Mouse (Mus musculus) kidney, embryonic 14.5 days (tissue): Measurements from ENCODE around the gene Usp18. TPM values are rescaled to one million over a fixed set of nuclear protein-coding genes. Genes with fewer than 3 reads are reported as not detected.

Source experiments
- ATAC-seq: fragments of 200-750 bp; cut with Nextera tagmentation; 2 replicates; pipeline ENCODE4 v1.8.0; 2017; ENCODE audit warnings: moderate number of reproducible peaks, mild to moderate bottlenecking, moderate TSS enrichment, moderate library complexity; ENCODE audit not compliant: low FRiP score, low TSS enrichment
- H3K27ac ChIP-seq: fragments of 300-500 bp; sonication (generic); 2 replicates; pipeline ENCODE4 v1.5.1; 2014; ENCODE audit warnings: low read depth, mild to moderate bottlenecking, low read length, moderate library complexity, mixed read lengths
- H3K27me3 ChIP-seq: fragments of 300-500 bp; sonication (generic); 2 replicates; pipeline ENCODE4 v1.6.1; 2014; ENCODE audit warnings: mild to moderate bottlenecking, low read length; ENCODE audit not compliant: control insufficient read depth, insufficient read depth
- H3K36me3 ChIP-seq: fragments of 300-500 bp; sonication (generic); 2 replicates; pipeline ENCODE4 v1.6.1; 2014; ENCODE audit warnings: low read length, mixed read lengths; ENCODE audit not compliant: control insufficient read depth, insufficient read depth
- H3K4me1 ChIP-seq: fragments of 300-500 bp; sonication (generic); 2 replicates; pipeline ENCODE4 v1.6.1; 2014; ENCODE audit warnings: low read length, mixed read lengths; ENCODE audit not compliant: control insufficient read depth, insufficient read depth
- H3K4me2 ChIP-seq: fragments of 300-500 bp; sonication (generic); replicated peaks from 2 replicates; pipeline ENCODE4 v1.6.1; 2014; ENCODE audit warnings: low read depth, mild to moderate bottlenecking, low read length
- H3K4me3 ChIP-seq: fragments of 300-500 bp; sonication (generic); 2 replicates; pipeline ENCODE4 v1.5.1; 2014; ENCODE audit warnings: mild to moderate bottlenecking, low read length
- H3K9ac ChIP-seq: fragments of 300-500 bp; sonication (generic); 2 replicates; pipeline ENCODE4 v1.6.1; 2014; ENCODE audit warnings: low read depth, mild to moderate bottlenecking, low read length, moderate library complexity
- H3K9me3 ChIP-seq: fragments of 300-500 bp; sonication (generic); 2 replicates; pipeline ENCODE4 v1.6.1; 2016; ENCODE audit warnings: low read length; ENCODE audit not compliant: control insufficient read depth
- WGBS: fragments of 180-500 bp; shearing (Covaris S2); extraction: QIAGEN DNeasy Blood & Tissue Kit; methylation state at CpG from one replicate; pipeline ENCODE4 v1.1.7; 2014; 5-methylcytosine and 5-hydroxymethylcytosine counted together
- polyA plus RNA-seq: library from polyadenylated mRNA; unstranded; fragments of >200 nt; fragmentation: Nextera tagmentation; extraction: Ambion mirVana; gene quantifications from 2 replicates; pipeline ENCODE4 v1.2.1, GENCODE M21; 2014

Usp18 gene
- polyA plus RNA-seq, 1 experiment from 2014 or later: 1.8 TPM

GRCm38 (mm10) chr6:121262004-121262403, 16.3 kb downstream of the Usp18 start:
- Histone ChIP-seq H3K9ac (no peak overlapping the region), H3K4me1 (no peaks in the 10 kb centered on the region), H3K27me3 (no peaks in the 10 kb centered on the region), H3K4me3 (no peak overlapping the region), H3K9me3 (peaks cover 3% of the 10 kb centered on the region), H3K4me2 (no peak overlapping the region), H3K36me3 (no peaks in the 10 kb centered on the region), H3K27ac (no peak overlapping the region)
- whole genome bisulfite sequencing: 92% methylated on average over 10 of the region's 10 CpGs
- ATAC-seq: no peak

GRCm38 (mm10) chr6:121262496-121262895, 16.8 kb downstream of the Usp18 start:
- Histone ChIP-seq H3K36me3 (no peaks in the 10 kb centered on the region), H3K27ac (no peak overlapping the region), H3K4me2 (no peak overlapping the region), H3K9me3 (peaks cover 3% of the 10 kb centered on the region), H3K9ac (no peak overlapping the region), H3K4me3 (no peak overlapping the region), H3K27me3 (no peaks in the 10 kb centered on the region), H3K4me1 (no peaks in the 10 kb centered on the region)
- 91% methylated on average over 11 of the region's 11 CpGs for WGBS
- no peak for ATAC-seq

DNA sequence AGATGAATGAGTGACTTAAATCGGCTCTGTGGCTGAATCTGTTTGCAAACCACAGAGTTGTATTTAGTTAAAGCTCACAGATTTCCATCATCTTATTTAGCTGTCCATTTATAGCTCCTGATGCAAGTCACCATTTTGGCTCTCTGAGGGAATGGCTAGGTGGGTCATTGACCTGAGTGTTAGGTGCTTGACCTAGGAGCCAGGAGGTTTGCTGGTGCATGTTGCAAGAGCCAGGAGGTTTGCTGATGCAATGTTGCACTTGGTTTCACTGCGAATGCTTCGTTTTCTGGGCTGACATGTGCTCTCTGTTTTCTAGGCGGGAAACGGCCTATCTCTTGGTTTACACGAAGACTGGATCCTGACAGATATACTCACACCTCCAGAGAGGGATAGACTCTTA, 24.4 kb downstream of the Usp18 start:
- no peak overlapping the region for H3K27ac ChIP-seq
- H3K4me2 ChIP-seq: no peak overlapping the region
- ATAC-seq: no peak
- H3K4me3 ChIP-seq: no peak overlapping the region
- H3K9ac ChIP-seq: no peak overlapping the region
- WGBS: 90% methylated on average over 6 of the region's 6 CpGs
- no peaks in the 10 kb centered on the region for H3K36me3 ChIP-seq
- H3K4me1 ChIP-seq: no peaks in the 10 kb centered on the region
- peaks cover 3% of the 10 kb centered on the region for H3K9me3 ChIP-seq
- no peaks in the 10 kb centered on the region for H3K27me3 ChIP-seq

GRCm38 (mm10) chr6:121271707-121272074, 26.0 kb downstream of the Usp18 start:
- Histone ChIP-seq H3K27ac (no peak overlapping the region), H3K9me3 (no peaks in the 10 kb centered on the region), H3K4me1 (no peaks in the 10 kb centered on the region), H3K36me3 (no peaks in the 10 kb centered on the region), H3K9ac (no peak overlapping the region), H3K4me3 (no peak overlapping the region), H3K4me2 (no peak overlapping the region; the same call in 1 of the 2 replicates), H3K27me3 (no peaks in the 10 kb centered on the region)
- no peak; the same call in 1 of the 2 replicates for ATAC-seq
- WGBS: 13% methylated on average over 4 of the region's 4 CpGs

DNA sequence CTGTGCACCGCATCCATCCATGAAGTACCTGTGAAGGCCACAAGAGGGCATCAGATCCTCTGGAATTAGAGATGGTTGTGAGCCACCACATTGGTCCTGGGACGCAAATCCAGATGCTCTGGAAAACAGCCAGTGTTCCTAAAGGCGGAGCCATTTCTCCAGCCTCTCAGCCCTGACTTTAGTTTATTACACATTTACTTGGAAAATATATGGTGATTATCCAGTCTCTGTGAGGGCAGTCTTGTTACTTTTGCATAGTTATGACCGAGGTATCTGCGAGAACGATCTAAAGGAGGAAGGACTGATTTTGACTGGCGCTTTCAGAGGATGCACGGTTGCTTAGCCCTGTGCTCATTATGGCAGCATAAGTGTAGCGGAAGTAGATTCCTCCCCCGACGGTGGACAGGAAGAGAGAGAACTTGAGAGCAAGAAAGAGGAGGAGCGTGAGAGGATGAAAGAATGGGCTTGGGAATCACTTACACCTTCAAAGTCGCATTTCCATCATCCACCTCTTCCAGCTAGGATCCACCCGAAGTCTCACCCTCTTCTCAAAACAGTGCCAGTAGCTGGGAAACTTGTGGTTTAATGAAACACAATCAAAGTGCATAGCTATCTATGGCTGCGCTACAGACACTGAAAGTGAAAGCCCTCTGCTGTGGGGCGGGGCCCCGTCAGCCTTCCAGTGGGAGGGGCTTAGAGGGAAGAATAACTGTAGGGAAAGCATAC, 26.5 kb downstream of the Usp18 start:
- no peaks in the 10 kb centered on the region for H3K27me3 ChIP-seq
- H3K27ac ChIP-seq: peak overlapping the region; percentile 78
- ATAC-seq: peak; percentile 94
- H3K4me1 ChIP-seq: no peaks in the 10 kb centered on the region
- H3K9ac ChIP-seq: peak overlapping the region; percentile 47; the same call in 1 of the 2 replicates
- H3K36me3 ChIP-seq: no peaks in the 10 kb centered on the region
- H3K4me2 ChIP-seq: peak overlapping the region; percentile 62
- WGBS: 10% methylated on average over 17 of the region's 17 CpGs
- H3K9me3 ChIP-seq: no peaks in the 10 kb centered on the region
- peak overlapping the region; percentile 38 for H3K4me3 ChIP-seq

GRCm38 (mm10) chr6:121274356-121274755, 28.6 kb downstream of the Usp18 start:
- Histone ChIP-seq H3K27me3 (no peaks in the 10 kb centered on the region), H3K9ac (no peak overlapping the region), H3K4me2 (no peak overlapping the region), H3K4me1 (no peaks in the 10 kb centered on the region), H3K27ac (no peak overlapping the region), H3K9me3 (no peaks in the 10 kb centered on the region), H3K4me3 (no peak overlapping the region), H3K36me3 (no peaks in the 10 kb centered on the region)
- no peak for ATAC-seq
- WGBS: 86% methylated on average over 3 of the region's 3 CpGs

DNA sequence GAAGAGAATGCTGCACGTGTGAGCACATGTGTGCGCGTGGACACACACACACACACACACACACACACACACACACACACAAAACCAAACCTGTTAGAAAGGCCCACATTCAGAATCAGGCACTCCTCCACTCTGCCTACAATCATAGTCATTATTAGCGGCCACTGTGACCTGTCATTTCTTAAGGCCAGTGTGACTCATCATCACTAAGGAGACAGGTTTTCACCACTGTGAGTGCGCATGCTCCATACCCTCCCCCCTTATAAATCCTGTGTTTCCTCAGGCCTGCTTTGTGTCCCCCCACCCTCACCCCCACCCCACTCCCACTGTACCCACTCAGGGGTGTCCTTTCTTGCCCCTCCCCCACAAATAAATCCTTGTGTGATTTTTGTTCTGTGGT, 38.4 kb downstream of the Usp18 start:
- no peak overlapping the region for H3K4me3 ChIP-seq

GRCm38 (mm10) chr6:121299317-121299716, 53.6 kb downstream of the Usp18 start:
- peaks cover 16% of the 10 kb centered on the region for H3K4me1 ChIP-seq
- no peak overlapping the region for H3K4me2 ChIP-seq
- H3K36me3 ChIP-seq: no peaks in the 10 kb centered on the region
- no peak overlapping the region; the same call in 1 of the 2 replicates for H3K27ac ChIP-seq
- WGBS: 52% methylated on average over 7 of the region's 7 CpGs
- H3K4me3 ChIP-seq: no peak overlapping the region
- H3K9ac ChIP-seq: no peak overlapping the region
- ATAC-seq: no peak
- no peaks in the 10 kb centered on the region for H3K27me3 ChIP-seq
- no peaks in the 10 kb centered on the region for H3K9me3 ChIP-seq

More for the DNA sequence above, 38.4 kb downstream of the Usp18 start:
- H3K9me3 ChIP-seq: no peaks in the 10 kb centered on the region
- H3K9ac ChIP-seq: no peak overlapping the region
- no peaks in the 10 kb centered on the region for H3K27me3 ChIP-seq
- no peak overlapping the region for H3K27ac ChIP-seq
- no peak overlapping the region for H3K4me2 ChIP-seq
- WGBS: 93% methylated on average over 5 of the region's 5 CpGs
- ATAC-seq: no peak
- no peaks in the 10 kb centered on the region for H3K36me3 ChIP-seq
- H3K4me1 ChIP-seq: no peaks in the 10 kb centered on the region

GRCm38 (mm10) chr6:121299954-121300353, 54.2 kb downstream of the Usp18 start, which contains the start of gene Slc6a13:
Gene Slc6a13, plus strand, starts transcription at chr6:121300227.
- Histone ChIP-seq H3K27ac (peak within 1 kb of the TSS; percentile 59; the same call in 1 of the 2 replicates), H3K4me1 (peaks cover 16% of the 10 kb centered on the region), H3K4me2 (peak within 1 kb of the TSS; percentile 36), H3K27me3 (no peaks in the 10 kb centered on the region), H3K9ac (0 out of 2 replicates have a peak within 1 kb of the TSS, but pooled peaks have one; percentile 40), H3K4me3 (peak within 1 kb of the TSS; percentile 25), H3K36me3 (no peaks in the 10 kb centered on the region), H3K9me3 (no peaks in the 10 kb centered on the region)
- peak; percentile 92 for ATAC-seq
- under 1% methylated on average over 11 of the region's 11 CpGs for WGBS
